8 mouse cellular contexts compared by ENCODE assay signal in genomic region chr5:135806555-135807262, GRCm38 (mm10). TPM values are rescaled to one million over a fixed set of nuclear protein-coding genes. Genes with fewer than 3 reads are reported as not detected.
DNase-seq lines count a peak whose midpoint lies in the region; ATAC-seq lines count a peak whose summit lies in the region.

Gene Srrm3, plus strand, starts transcription at chr5:135806890.

- H3K9me3 ChIP-seq in hindbrain, embryonic 13.5 days = no peaks in the 10 kb centered on the region

- peak within 1 kb of the TSS; percentile 97 for H3K9ac ChIP-seq in hindbrain, embryonic 13.5 days

- H3K4me1 ChIP-seq in hindbrain, embryonic 13.5 days (replicated peaks) = peaks cover 52% of the 10 kb centered on the region

- peak; percentile 97 for DNase-seq in MN1 (ENCODE audit: low spot score)
- peak; percentile 95 for DNase-seq in cerebellum, adult 8-10 months
- DNase-seq in forelimb bud, embryonic 11.5 days (ENCODE audit: low read depth, low spot score) = peak; percentile 92
- peak; percentile 93 to 94 for DNase-seq in layer of hippocampus, postnatal 14 days (ENCODE audit: low spot score in 2 of 2)
- DNase-seq in lung, postnatal 25 days (ENCODE audit: low spot score) = peak; percentile 88
- DNase-seq in retina, embryonic 14.5 days (ENCODE audit: low spot score) = peak; percentile 92
- peak; percentile 87 to 92 for DNase-seq in thymus, postnatal 36 days

- peak within 1 kb of the TSS; percentile 93 for H3K4me2 ChIP-seq in hindbrain, embryonic 13.5 days

- H3K36me3 ChIP-seq in hindbrain, embryonic 13.5 days = peaks cover 7% of the 10 kb centered on the region

- WGBS in hindbrain, embryonic 13.5 days = 3% methylated on average over 29 of the region's 29 CpGs

- peak within 1 kb of the TSS; percentile 84 for H3K27ac ChIP-seq in hindbrain, embryonic 13.5 days

- H3K27me3 ChIP-seq in hindbrain, embryonic 13.5 days = no peaks in the 10 kb centered on the region

- peak within 1 kb of the TSS; percentile 71 for H3K4me3 ChIP-seq in hindbrain, embryonic 13.5 days

- ATAC-seq in hindbrain, embryonic 13.5 days (ENCODE audit: low FRiP score) = peak; percentile 49

RNA-seq across cellular contexts. Expression of gene Srrm3, which starts in this region (rescaled TPM):
- 88.0 and 90.6 TPM in 2 replicates for polyA plus RNA-seq in hindbrain, embryonic 13.5 days (2015; fragmentation: Nextera tagmentation; extraction: Ambion mirVana)
- 10 to 100 TPM; 63.2 to 68.4 TPM for total RNA-seq in layer of hippocampus, postnatal 14 days (2021)

Comparison
In these comparisons a context has a peak if more than half of its experiments do, and no peak if none do; other contexts are left out.
1. Peak in every context shown above with its lines: DNase-seq, ATAC-seq, H3K4me3 ChIP-seq and H3K27ac ChIP-seq.